Mouse (Mus musculus): ENCODE results near the gene Mgat3. TPM values are rescaled to one million over a fixed set of nuclear protein-coding genes. Genes with fewer than 3 reads are reported as not detected.

Mgat3 gene
- polyA plus RNA-seq, 1 experiment from 2014 or later = 15.7 TPM

DNA sequence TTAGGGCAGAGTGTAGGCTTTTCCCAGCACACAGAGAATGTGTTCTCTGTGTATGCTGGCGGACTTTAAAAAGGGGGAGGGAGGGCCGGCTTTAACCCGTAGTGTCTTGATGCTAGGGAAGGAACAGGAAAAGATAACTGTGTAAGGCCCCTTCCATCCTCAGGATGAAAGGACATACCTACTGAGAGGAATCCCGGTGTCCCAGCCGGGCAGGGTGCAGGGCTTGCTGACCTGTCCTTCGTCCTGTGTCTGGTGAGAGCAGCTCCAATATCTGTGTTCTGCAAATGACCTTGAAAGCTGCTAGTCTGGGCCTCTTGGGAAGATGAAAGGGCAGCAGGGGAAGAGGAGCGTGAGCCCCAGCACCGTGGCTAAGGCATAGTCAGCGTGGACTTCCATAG, 39.1 kb upstream of the Mgat3 start:
- no peak for ATAC-seq
- Histone ChIP-seq H3K9ac (ENCODE audit: low read depth, low read length) (peak overlapping the region; percentile 86), H3K4me3 (ENCODE audit: low read length) (peak overlapping the region; percentile 71; the same call in 1 of the 2 replicates), H3K27ac (ENCODE audit: low read depth, low read length) (peak overlapping the region; percentile 99), H3K36me3 (ENCODE audit: control insufficient read depth, insufficient read depth, low read length) (no peaks in the 10 kb centered on the region), H3K27me3 (replicated peaks; ENCODE audit: control insufficient read depth, insufficient read depth, low read length) (no peaks in the 10 kb centered on the region), H3K4me2 (ENCODE audit: low read length) (peak overlapping the region; percentile 61), H3K4me1 (ENCODE audit: control insufficient read depth, insufficient read depth, low read depth, low read length) (peaks cover 22% of the 10 kb centered on the region), H3K9me3 (ENCODE audit: control insufficient read depth, low read length) (no peaks in the 10 kb centered on the region)
- 41% methylated on average over 9 of the region's 9 CpGs for WGBS

DNA sequence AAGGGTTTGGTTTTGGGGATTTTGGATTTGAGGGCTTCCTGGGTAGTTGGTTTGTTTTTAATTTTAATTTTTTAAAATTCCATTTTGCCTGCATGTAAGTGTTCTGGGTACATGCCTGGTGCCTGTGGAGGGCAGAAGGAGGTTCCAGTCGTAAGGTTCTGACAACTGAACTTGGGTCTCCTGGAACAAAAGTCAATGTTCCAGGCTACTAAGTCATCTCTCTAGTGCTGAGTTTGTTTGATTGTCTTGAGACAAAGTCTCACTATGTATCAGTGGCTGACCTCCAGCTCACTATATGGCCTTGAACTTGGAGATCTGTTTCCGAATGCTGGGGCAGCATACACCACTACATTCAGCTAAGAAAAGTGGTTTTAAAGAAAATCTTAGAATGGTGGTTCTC, 38.0 kb upstream of the Mgat3 start:
- Histone ChIP-seq H3K4me2 (ENCODE audit: low read length) (no peak overlapping the region), H3K36me3 (ENCODE audit: control insufficient read depth, insufficient read depth, low read length) (no peaks in the 10 kb centered on the region), H3K4me3 (ENCODE audit: low read length) (no peak overlapping the region), H3K4me1 (ENCODE audit: control insufficient read depth, insufficient read depth, low read depth, low read length) (peaks cover 22% of the 10 kb centered on the region), H3K27ac (ENCODE audit: low read depth, low read length) (no peak overlapping the region), H3K9ac (ENCODE audit: low read depth, low read length) (no peak overlapping the region), H3K9me3 (ENCODE audit: control insufficient read depth, low read length) (no peaks in the 10 kb centered on the region), H3K27me3 (replicated peaks; ENCODE audit: control insufficient read depth, insufficient read depth, low read length) (no peaks in the 10 kb centered on the region)
- 94% methylated on average over 2 of the region's 2 CpGs for WGBS
- no peak for ATAC-seq

DNA sequence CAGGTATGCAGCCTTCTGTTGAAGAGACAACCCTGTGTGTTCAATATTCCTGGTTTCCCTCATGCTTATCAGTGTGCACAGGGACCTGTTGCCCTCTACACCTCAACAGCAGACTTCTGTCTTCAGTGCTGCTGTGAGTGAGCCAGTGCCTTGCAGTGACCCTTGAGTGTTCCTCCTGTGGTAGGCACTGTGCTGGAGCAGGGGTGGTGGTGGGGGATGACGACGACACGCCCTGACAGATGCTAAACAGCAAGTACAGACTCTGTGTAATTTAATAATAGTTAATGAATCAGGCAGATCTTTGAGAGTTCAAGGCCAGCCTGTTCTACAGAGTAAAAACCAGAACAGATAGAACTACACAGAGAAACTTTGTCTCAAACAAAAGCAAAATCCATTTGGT, 36.9 kb upstream of the Mgat3 start:
- WGBS = 96% methylated on average over 3 of the region's 3 CpGs
- no peaks in the 10 kb centered on the region for H3K27me3 ChIP-seq (replicated peaks; ENCODE audit: control insufficient read depth, insufficient read depth, low read length)
- no peak overlapping the region for H3K4me3 ChIP-seq (ENCODE audit: low read length)
- no peak for ATAC-seq
- no peak overlapping the region for H3K4me2 ChIP-seq (ENCODE audit: low read length)
- H3K9ac ChIP-seq (ENCODE audit: low read depth, low read length) = no peak overlapping the region
- no peaks in the 10 kb centered on the region for H3K36me3 ChIP-seq (ENCODE audit: control insufficient read depth, insufficient read depth, low read length)
- no peak overlapping the region for H3K27ac ChIP-seq (ENCODE audit: low read depth, low read length)
- H3K4me1 ChIP-seq (ENCODE audit: control insufficient read depth, insufficient read depth, low read depth, low read length) = peaks cover 22% of the 10 kb centered on the region
- no peaks in the 10 kb centered on the region for H3K9me3 ChIP-seq (ENCODE audit: control insufficient read depth, low read length)

GRCm38 (mm10) chr15:80137945-80138791, 35.4 kb upstream of the Mgat3 start:
- H3K4me3 ChIP-seq (ENCODE audit: low read length) = no peak overlapping the region
- H3K9me3 ChIP-seq (ENCODE audit: control insufficient read depth, low read length) = no peaks in the 10 kb centered on the region
- H3K4me1 ChIP-seq (ENCODE audit: control insufficient read depth, insufficient read depth, low read depth, low read length) = peaks cover 22% of the 10 kb centered on the region
- H3K27me3 ChIP-seq (replicated peaks; ENCODE audit: control insufficient read depth, insufficient read depth, low read length) = no peaks in the 10 kb centered on the region
- ATAC-seq = 0 out of 2 replicates have a peak, but pooled peaks have one; percentile 18
- H3K36me3 ChIP-seq (ENCODE audit: control insufficient read depth, insufficient read depth, low read length) = no peaks in the 10 kb centered on the region
- no peak overlapping the region; the same call in 1 of the 2 replicates for H3K4me2 ChIP-seq (ENCODE audit: low read length)
- H3K27ac ChIP-seq (ENCODE audit: low read depth, low read length) = peak overlapping the region; percentile 55; the same call in 1 of the 2 replicates
- H3K9ac ChIP-seq (ENCODE audit: low read depth, low read length) = no peak overlapping the region
- 52% methylated on average over 17 of the region's 17 CpGs for WGBS

DNA sequence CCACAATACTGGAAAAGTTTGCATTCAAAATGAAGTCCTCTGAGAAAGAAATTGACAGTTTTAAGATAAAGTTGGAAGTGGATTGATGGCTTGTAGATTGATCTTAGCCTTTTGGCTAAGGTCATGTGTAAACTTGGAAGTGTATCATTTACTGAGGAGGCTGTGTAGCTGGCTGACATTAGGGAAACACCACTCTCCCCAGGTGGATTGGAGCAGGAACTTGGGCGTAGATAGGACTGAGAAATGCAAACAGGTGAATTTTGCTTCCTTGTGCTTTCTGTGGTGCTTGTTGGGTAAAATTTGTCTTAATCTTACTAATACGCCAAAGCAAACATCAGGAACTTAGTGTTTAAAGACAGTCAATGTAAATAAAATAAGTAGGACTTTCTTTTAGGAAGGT, 33.2 kb upstream of the Mgat3 start:
- H3K9ac ChIP-seq (ENCODE audit: low read depth, low read length) = no peak overlapping the region
- no peaks in the 10 kb centered on the region for H3K9me3 ChIP-seq (ENCODE audit: control insufficient read depth, low read length)
- 96% methylated on average over 2 of the region's 2 CpGs for WGBS
- no peaks in the 10 kb centered on the region for H3K27me3 ChIP-seq (replicated peaks; ENCODE audit: control insufficient read depth, insufficient read depth, low read length)
- ATAC-seq = no peak
- H3K36me3 ChIP-seq (ENCODE audit: control insufficient read depth, insufficient read depth, low read length) = no peaks in the 10 kb centered on the region
- H3K4me2 ChIP-seq (ENCODE audit: low read length) = no peak overlapping the region
- no peak overlapping the region for H3K27ac ChIP-seq (ENCODE audit: low read depth, low read length)
- peaks cover 8% of the 10 kb centered on the region; the same call in 1 of the 2 replicates for H3K4me1 ChIP-seq (ENCODE audit: control insufficient read depth, insufficient read depth, low read depth, low read length)
- H3K4me3 ChIP-seq (ENCODE audit: low read length) = no peak overlapping the region

- Histone ChIP-seq H3K27me3 (replicated peaks; ENCODE audit: control insufficient read depth, insufficient read depth, low read length) (no peaks in the 10 kb centered on the region), H3K4me3 (ENCODE audit: low read length) (no peak overlapping the region), H3K9ac (ENCODE audit: low read depth, low read length) (no peak overlapping the region), H3K4me1 (ENCODE audit: control insufficient read depth, insufficient read depth, low read depth, low read length) (peaks cover 8% of the 10 kb centered on the region; the same call in 1 of the 2 replicates), H3K9me3 (ENCODE audit: control insufficient read depth, low read length) (no peaks in the 10 kb centered on the region), H3K4me2 (ENCODE audit: low read length) (no peak overlapping the region), H3K36me3 (ENCODE audit: control insufficient read depth, insufficient read depth, low read length) (no peaks in the 10 kb centered on the region), H3K27ac (ENCODE audit: low read depth, low read length) (no peak overlapping the region)
- ATAC-seq = no peak
- WGBS = 95% methylated on average over 3 of the region's 3 CpGs
These were observed 32.6 kb upstream of the Mgat3 start for GRCm38 (mm10) chr15:80140878-80141277.

DNA sequence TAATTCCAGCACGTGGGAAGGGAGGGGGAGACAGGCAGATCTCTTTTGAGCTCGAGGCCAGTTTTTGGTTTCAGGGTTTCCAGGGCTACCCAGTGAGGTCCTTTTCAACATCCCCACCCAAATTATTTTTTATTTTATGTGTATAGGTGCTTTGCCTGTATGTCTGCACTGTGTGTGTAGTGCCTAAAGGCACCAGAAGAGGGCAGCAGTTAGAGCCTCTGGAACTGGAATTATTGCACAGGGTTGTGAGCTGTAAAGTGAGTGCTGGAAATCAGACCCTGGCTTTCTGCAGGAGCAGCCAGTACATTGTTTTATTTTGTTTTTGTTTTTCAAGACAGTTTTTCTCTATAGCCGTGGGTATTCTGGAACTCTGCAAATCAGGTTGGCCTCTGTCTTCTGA, 31.4 kb upstream of the Mgat3 start:
- Histone ChIP-seq H3K4me3 (ENCODE audit: low read length) (no peak overlapping the region), H3K36me3 (ENCODE audit: control insufficient read depth, insufficient read depth, low read length) (no peaks in the 10 kb centered on the region), H3K4me1 (ENCODE audit: control insufficient read depth, insufficient read depth, low read depth, low read length) (peaks cover 8% of the 10 kb centered on the region; the same call in 1 of the 2 replicates), H3K9me3 (ENCODE audit: control insufficient read depth, low read length) (no peaks in the 10 kb centered on the region), H3K27ac (ENCODE audit: low read depth, low read length) (no peak overlapping the region), H3K9ac (ENCODE audit: low read depth, low read length) (no peak overlapping the region), H3K27me3 (replicated peaks; ENCODE audit: control insufficient read depth, insufficient read depth, low read length) (no peaks in the 10 kb centered on the region), H3K4me2 (ENCODE audit: low read length) (no peak overlapping the region)
- WGBS = 97% methylated on average over 3 of the region's 3 CpGs
- ATAC-seq = no peak

DNA sequence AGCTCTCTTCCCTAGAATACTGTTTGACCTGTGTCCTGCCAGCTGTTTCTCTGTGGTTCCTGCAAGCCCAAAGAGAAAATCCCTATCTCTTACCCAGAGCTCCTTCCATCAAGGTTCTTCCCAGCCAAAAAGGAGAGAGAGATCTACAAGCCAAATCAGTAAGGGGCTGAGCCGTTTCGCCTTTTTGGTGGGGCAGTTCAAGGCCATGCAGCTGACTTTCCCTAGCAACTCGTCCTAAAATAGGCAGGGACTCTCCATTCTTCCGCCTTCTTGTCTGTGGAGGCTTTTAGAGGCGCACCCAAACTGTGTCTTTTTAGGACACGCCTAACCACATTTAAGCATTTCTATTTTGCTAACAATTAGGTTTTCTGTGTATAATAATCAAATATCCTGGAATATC, 29.8 kb upstream of the Mgat3 start:
- Histone ChIP-seq H3K9me3 (ENCODE audit: control insufficient read depth, low read length) (no peaks in the 10 kb centered on the region), H3K36me3 (ENCODE audit: control insufficient read depth, insufficient read depth, low read length) (no peaks in the 10 kb centered on the region), H3K9ac (ENCODE audit: low read depth, low read length) (no peak overlapping the region), H3K4me3 (ENCODE audit: low read length) (no peak overlapping the region), H3K27me3 (replicated peaks; ENCODE audit: control insufficient read depth, insufficient read depth, low read length) (no peaks in the 10 kb centered on the region), H3K4me1 (ENCODE audit: control insufficient read depth, insufficient read depth, low read depth, low read length) (no peaks in the 10 kb centered on the region; the same call in 1 of the 2 replicates), H3K27ac (ENCODE audit: low read depth, low read length) (no peak overlapping the region), H3K4me2 (ENCODE audit: low read length) (no peak overlapping the region)
- no peak for ATAC-seq
- 92% methylated on average over 6 of the region's 6 CpGs for WGBS

GRCm38 (mm10) chr15:80145397-80145796, 28.1 kb upstream of the Mgat3 start:
- no peak overlapping the region for H3K9ac ChIP-seq (ENCODE audit: low read depth, low read length)
- H3K4me3 ChIP-seq (ENCODE audit: low read length) = no peak overlapping the region
- H3K27ac ChIP-seq (ENCODE audit: low read depth, low read length) = no peak overlapping the region
- WGBS = 96% methylated on average over 5 of the region's 5 CpGs
- no peak for ATAC-seq
- no peaks in the 10 kb centered on the region for H3K9me3 ChIP-seq (ENCODE audit: control insufficient read depth, low read length)
- H3K4me1 ChIP-seq (ENCODE audit: control insufficient read depth, insufficient read depth, low read depth, low read length) = no peaks in the 10 kb centered on the region
- peaks cover 2% of the 10 kb centered on the region; the same call in 1 of the 2 replicates for H3K36me3 ChIP-seq (ENCODE audit: control insufficient read depth, insufficient read depth, low read length)
- H3K27me3 ChIP-seq (replicated peaks; ENCODE audit: control insufficient read depth, insufficient read depth, low read length) = no peaks in the 10 kb centered on the region
- H3K4me2 ChIP-seq (ENCODE audit: low read length) = no peak overlapping the region
